Mouse (Mus musculus) embryonic facial prominence, embryonic 11.5 days (tissue): Measurements from ENCODE around the gene Rcor1. TPM values are rescaled to one million over a fixed set of nuclear protein-coding genes. Genes with fewer than 3 reads are reported as not detected.
"Not testable (repeated sequence)": the region's sequence is repeated elsewhere in the genome, so short reads cannot be mapped to it uniquely, and the experiment has no call there.

ENCODE experiments used
- ATAC-seq: fragments of 200-750 bp; cut with Nextera tagmentation; replicated peaks from 2 replicates; pipeline ENCODE4 v1.8.0; 2017; ENCODE audit warnings: low read depth; ENCODE audit not compliant: insufficient number of reproducible peaks, low FRiP score, low TSS enrichment
- DNase-seq: peaks from one replicate; pipeline ENCODE4 v3.0.0-alpha.2; 2015; ENCODE audit warnings: low spot score
- H3K27ac ChIP-seq: fragments of 300-500 bp; sonication (generic); replicated peaks from 2 replicates; pipeline ENCODE4 v1.5.1; 2014; ENCODE audit warnings: mild to moderate bottlenecking, low read depth, low read length, control low read depth
- H3K27me3 ChIP-seq: fragments of 300-500 bp; sonication (generic); 2 replicates; pipeline ENCODE4 v1.6.1; 2014; ENCODE audit warnings: mild to moderate bottlenecking, low read length, moderate library complexity, mixed read lengths; ENCODE audit not compliant: control insufficient read depth, insufficient read depth
- H3K36me3 ChIP-seq: fragments of 300-500 bp; sonication (generic); replicated peaks from 2 replicates; pipeline ENCODE4 v1.6.1; 2014; ENCODE audit warnings: low read depth, mild to moderate bottlenecking, low read length, moderate library complexity, mixed read lengths; ENCODE audit not compliant: control insufficient read depth, insufficient read depth
- H3K4me1 ChIP-seq: fragments of 300-500 bp; sonication (generic); 2 replicates; pipeline ENCODE4 v1.6.1; 2014; ENCODE audit warnings: low read length, mixed read lengths; ENCODE audit not compliant: control insufficient read depth, insufficient read depth
- H3K4me2 ChIP-seq: fragments of 300-500 bp; sonication (generic); 2 replicates; pipeline ENCODE4 v1.6.1; 2014; ENCODE audit warnings: low read depth, mild to moderate bottlenecking, control low read depth, low read length, moderate library complexity
- H3K4me3 ChIP-seq: fragments of 300-500 bp; sonication (generic); 2 replicates; pipeline ENCODE4 v1.5.1; 2014; ENCODE audit warnings: low read depth, low read length, control low read depth
- H3K9ac ChIP-seq: fragments of 300-500 bp; sonication (generic); replicated peaks from 2 replicates; pipeline ENCODE4 v1.6.1; 2014; ENCODE audit warnings: mild to moderate bottlenecking, control low read depth, low read length
- H3K9me3 ChIP-seq: fragments of 300-500 bp; sonication (generic); replicated peaks from 2 replicates; pipeline ENCODE4 v1.6.1; 2016; ENCODE audit warnings: mild to moderate bottlenecking, low read length, inconsistent platforms, mixed read lengths; ENCODE audit not compliant: control insufficient read depth
- WGBS: fragments of 180-500 bp; shearing (Covaris S2); extraction: QIAGEN DNeasy Blood & Tissue Kit; methylation state at CpG from one replicate; pipeline ENCODE4 v1.1.7; 2014; 5-methylcytosine and 5-hydroxymethylcytosine counted together
- polyA plus RNA-seq: library from polyadenylated mRNA; unstranded; fragments of >200 nt; fragmentation: Nextera tagmentation; extraction: Ambion mirVana; gene quantifications from 2 replicates; pipeline ENCODE4 v1.2.1, GENCODE M21; 2014

Gene Rcor1
- polyA plus RNA-seq, 1 experiment from 2014 or later, result 16.9 TPM

DNA sequence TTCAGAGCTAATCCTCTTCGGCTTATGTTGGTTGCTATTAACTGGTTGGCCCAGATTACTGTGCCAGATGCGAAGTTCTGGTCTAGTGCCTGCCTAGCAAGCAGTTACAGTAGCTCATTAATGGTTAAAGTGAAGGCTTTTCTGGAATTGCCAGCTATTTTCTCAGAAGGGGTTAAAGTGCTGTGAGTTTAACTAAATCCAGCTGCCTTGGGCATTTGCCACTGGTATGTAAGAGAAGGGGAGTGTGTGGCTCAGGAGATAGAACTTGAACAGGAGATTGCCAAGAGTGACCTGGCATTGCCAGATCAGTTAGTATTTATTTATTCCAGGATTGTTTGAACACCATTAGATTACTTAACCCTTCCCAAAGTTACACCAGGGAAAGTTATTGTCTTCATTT is 11.1 kb downstream of the Rcor1 start:
- 89% methylated on average over 2 of the region's 2 CpGs for WGBS
- H3K27me3 ChIP-seq, result no peaks in the 10 kb centered on the region
- H3K36me3 ChIP-seq, result no peaks in the 10 kb centered on the region
- DNase-seq (peak; percentile 19), ATAC-seq (no peak)
- no peak overlapping the region for H3K9ac ChIP-seq
- no peak overlapping the region for H3K27ac ChIP-seq
- no peaks in the 10 kb centered on the region for H3K9me3 ChIP-seq
- no peaks in the 10 kb centered on the region; the same call in 1 of the 2 replicates for H3K4me1 ChIP-seq
- H3K4me3 ChIP-seq, result no peak overlapping the region
- no peak overlapping the region for H3K4me2 ChIP-seq

DNA sequence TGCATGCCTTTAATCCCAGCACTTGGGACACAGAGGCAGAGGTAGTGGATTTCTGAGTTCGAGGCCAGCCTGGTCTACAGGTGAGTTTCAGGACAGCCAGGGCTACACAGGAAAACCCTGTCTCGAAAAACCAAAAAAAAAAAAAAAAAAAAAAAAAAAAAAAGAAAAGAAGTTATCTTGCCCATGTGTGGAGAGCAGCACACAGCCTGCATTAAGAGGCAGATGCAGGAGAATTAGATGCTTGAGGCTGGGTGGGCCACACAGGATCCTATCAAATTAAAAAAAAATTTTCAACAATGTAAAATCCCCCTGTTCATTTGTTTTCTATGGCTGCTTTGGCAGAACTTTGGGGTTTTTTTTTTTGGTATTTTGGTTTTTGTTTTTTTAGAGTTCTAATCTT is 24.2 kb downstream of the Rcor1 start:
- H3K9ac ChIP-seq, result no peak overlapping the region
- H3K36me3 ChIP-seq, result no peaks in the 10 kb centered on the region
- H3K27me3 ChIP-seq, result no peaks in the 10 kb centered on the region
- H3K4me2 ChIP-seq, result no peak overlapping the region
- no peaks in the 10 kb centered on the region for H3K4me1 ChIP-seq
- no peak for ATAC-seq
- no peak overlapping the region for H3K4me3 ChIP-seq
- 71% methylated on average over 2 of the region's 2 CpGs for WGBS
- DNase-seq, result no peak
- no peaks in the 10 kb centered on the region for H3K9me3 ChIP-seq
- H3K27ac ChIP-seq, result no peak overlapping the region

DNA sequence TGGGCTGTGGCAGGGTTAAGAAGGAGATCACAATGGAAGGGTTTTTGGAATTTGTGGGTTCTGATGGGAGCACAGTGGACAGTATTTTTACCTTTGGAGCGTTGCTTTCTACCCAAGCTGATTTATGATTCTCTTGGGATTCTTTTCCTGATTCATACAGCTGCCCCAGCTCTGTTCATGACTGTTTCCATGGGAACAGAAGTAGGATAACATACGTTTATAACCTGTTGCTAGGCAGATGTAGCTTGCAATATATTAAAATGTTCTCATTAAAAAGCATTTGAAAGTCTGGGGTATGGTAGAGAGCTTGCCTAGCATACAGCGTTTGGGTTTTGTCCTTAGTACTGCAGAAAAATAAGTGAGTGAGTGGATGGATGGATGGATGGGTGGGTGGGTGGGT is 25.1 kb downstream of the Rcor1 start:
- Histone ChIP-seq H3K27me3 (no peaks in the 10 kb centered on the region), H3K4me3 (no peak overlapping the region), H3K4me1 (no peaks in the 10 kb centered on the region), H3K4me2 (no peak overlapping the region), H3K9me3 (no peaks in the 10 kb centered on the region), H3K9ac (no peak overlapping the region), H3K27ac (no peak overlapping the region), H3K36me3 (no peaks in the 10 kb centered on the region)
- 91% methylated on average over 3 of the region's 3 CpGs for WGBS
- DNase-seq, result no peak
- ATAC-seq, result no peak

DNA sequence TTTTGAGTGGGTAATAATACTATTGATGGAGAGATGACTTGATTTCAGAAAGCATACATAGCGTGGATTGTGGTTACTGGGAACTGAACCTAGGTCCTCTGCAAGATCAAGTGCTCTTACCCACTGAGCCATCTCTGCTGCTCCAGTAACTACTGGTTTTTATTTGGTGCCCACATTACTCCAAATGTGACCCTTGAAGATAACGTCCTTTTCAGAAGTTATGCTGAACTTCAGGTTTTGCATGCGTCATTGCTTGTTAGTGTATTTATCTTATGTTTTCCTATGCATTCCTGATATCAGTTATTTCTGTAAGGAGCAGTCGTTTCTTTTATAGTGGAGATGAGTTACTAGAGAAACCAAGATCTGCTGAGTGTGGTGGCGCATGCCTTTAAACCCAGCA is 26.2 kb downstream of the Rcor1 start:
- WGBS, result 92% methylated on average over 5 of the region's 5 CpGs
- H3K9ac ChIP-seq, result no peak overlapping the region

DNA sequence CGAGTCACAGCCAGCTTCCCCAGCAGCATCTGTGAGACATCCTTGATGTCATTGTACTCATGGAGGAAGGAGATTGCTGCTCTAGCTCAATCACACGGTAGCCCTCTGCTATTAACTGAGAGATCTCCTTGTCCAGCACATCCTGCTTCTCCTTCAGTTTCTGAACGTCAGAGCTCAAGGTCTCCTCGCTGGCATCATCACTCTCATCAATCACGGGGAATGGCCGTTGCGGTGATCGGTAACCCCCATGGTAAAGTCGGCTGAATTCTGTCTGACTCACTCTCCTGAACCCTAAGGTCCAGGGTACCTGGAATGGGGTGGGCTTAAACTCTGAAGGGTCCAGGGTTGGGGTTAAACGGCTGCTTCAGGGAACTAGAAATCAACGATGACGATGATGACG is 28.7 kb downstream of the Rcor1 start:
- H3K36me3 ChIP-seq, result no peaks in the 10 kb centered on the region
- H3K27ac ChIP-seq, result no peak overlapping the region
- H3K27me3 ChIP-seq, result no peaks in the 10 kb centered on the region
- DNase-seq (no peak), ATAC-seq (no peak)
- no peak overlapping the region for H3K4me3 ChIP-seq
- no peaks in the 10 kb centered on the region for H3K4me1 ChIP-seq
- no peaks in the 10 kb centered on the region for H3K9me3 ChIP-seq
- H3K9ac ChIP-seq, result no peak overlapping the region
- no peak overlapping the region for H3K4me2 ChIP-seq
- WGBS, result 92% methylated on average over 13 of the region's 13 CpGs

More for the DNA sequence above, 26.2 kb downstream of the Rcor1 start:
- no peak overlapping the region for H3K4me3 ChIP-seq
- no peak overlapping the region for H3K4me2 ChIP-seq
- H3K4me1 ChIP-seq, result no peaks in the 10 kb centered on the region
- H3K9me3 ChIP-seq, result no peaks in the 10 kb centered on the region
- H3K27ac ChIP-seq, result no peak overlapping the region
- no peak for ATAC-seq
- no peaks in the 10 kb centered on the region for H3K36me3 ChIP-seq
- H3K27me3 ChIP-seq, result no peaks in the 10 kb centered on the region
- DNase-seq, result no peak

DNA sequence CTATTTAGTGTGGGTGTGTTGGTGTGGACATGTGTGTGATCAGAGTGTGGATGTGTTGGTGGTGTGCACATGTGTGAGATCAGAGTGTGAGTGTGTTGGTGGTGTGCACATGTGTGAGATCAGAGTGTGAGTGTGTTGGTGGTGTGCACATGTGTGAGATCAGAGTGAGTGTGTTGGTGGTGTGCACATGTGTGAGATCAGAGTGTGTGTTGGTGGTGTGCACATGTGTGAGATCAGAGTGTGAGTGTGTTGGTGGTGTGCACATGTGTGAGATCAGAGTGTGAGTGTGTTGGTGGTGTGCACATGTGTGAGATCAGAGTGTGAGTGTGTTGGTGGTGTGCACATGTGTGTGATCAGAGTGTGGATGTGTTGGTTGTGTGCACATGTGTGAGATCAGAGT is 30.1 kb downstream of the Rcor1 start:
- not testable (repeated sequence) for DNase-seq, H3K4me1 ChIP-seq, H3K36me3 ChIP-seq, H3K27ac ChIP-seq, H3K4me3 ChIP-seq, H3K9ac ChIP-seq, H3K27me3 ChIP-seq, H3K4me2 ChIP-seq, ATAC-seq, H3K9me3 ChIP-seq

DNA sequence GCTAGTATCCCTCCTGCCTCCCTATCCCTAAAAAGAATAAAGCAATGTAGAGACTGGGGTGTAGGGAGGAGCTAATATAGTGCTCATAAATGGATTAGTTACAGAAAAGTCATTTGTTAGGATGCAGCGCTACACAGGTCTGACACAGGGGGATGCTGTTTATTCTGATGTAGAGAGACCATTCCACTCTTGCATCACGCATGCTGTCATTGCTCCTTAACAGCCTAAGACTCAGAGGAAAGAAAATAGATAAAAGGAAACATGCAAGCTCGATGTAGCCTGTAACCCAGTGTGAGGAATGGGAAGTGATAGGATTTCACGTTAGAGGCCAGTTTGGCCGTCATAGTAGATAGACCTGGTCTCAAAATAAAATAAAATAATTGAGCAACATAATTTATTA is 31.9 kb downstream of the Rcor1 start:
- H3K9me3 ChIP-seq, result no peaks in the 10 kb centered on the region
- no peak overlapping the region for H3K4me2 ChIP-seq
- ATAC-seq (no peak), DNase-seq (no peak)
- H3K9ac ChIP-seq, result no peak overlapping the region
- no peaks in the 10 kb centered on the region for H3K36me3 ChIP-seq
- no peaks in the 10 kb centered on the region for H3K4me1 ChIP-seq
- 84% methylated on average over 5 of the region's 5 CpGs for WGBS
- H3K27ac ChIP-seq, result no peak overlapping the region
- no peak overlapping the region for H3K4me3 ChIP-seq
- H3K27me3 ChIP-seq, result no peaks in the 10 kb centered on the region

DNA sequence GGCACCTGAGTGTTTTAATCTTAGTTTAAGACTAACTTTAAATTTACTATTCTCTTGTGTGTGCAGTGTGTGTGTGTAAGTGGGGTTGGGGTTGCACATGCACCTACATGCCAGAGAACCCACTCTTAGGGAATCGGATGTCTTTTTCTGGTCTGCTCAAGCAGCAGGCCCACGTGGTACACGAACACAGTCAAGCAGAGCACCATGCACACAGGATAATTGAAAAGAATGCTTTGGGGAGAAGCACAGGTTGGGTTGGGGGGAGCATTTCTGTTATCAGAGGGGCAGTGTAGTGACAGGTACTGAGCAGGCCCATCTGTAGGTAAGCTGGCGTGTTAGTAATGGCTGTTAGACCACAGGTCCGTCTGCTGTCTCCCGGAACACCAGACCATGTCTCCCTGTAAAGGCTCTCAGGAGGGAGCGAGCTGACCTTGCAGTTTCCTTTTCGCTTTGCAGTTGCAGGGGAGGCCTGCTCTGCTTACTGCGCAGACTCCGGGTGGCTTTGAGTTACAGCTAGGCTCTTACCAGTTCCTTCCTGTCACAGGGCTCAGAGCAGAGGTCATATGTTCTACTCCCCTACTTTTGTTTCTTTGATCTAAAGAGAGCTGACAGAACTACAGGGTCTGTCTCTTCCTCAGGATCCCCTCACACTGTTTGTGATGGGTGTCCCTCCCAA is 32.5 kb downstream of the Rcor1 start:
- no peak for ATAC-seq
- H3K9ac ChIP-seq, result no peak overlapping the region

More for the DNA sequence above, 32.5 kb downstream of the Rcor1 start:
- Histone ChIP-seq H3K27me3 (no peaks in the 10 kb centered on the region), H3K4me3 (no peak overlapping the region), H3K36me3 (no peaks in the 10 kb centered on the region), H3K9me3 (no peaks in the 10 kb centered on the region), H3K4me1 (no peaks in the 10 kb centered on the region), H3K27ac (no peak overlapping the region), H3K4me2 (no peak overlapping the region)
- no peak for DNase-seq
- WGBS, result 72% methylated on average over 10 of the region's 10 CpGs
